Mouse (Mus musculus): Measurements from ENCODE around the gene Map7d1.

Gene Map7d1

GRCm38 (mm10) chr4:126202303-126203181 lies 53.6 kb downstream of the Map7d1 start, which contains the start of gene Thrap3:
TSS of gene Thrap3 (minus strand) at chr4:126202760.
- peak; percentile 98 for DNase-seq (ENCODE audit: low spot score)

- DNase-seq (ENCODE audit: low spot score) = no peak
Measured at GRCm38 (mm10) chr4:126201514-126202302, 54.4 kb downstream of the Map7d1 start.

GRCm38 (mm10) chr4:126200656-126201055 lies 55.5 kb downstream of the Map7d1 start:
- DNase-seq (ENCODE audit: low spot score) = no peak

- no peak for DNase-seq (ENCODE audit: low spot score)
Measured at GRCm38 (mm10) chr4:126200036-126200435, 56.1 kb downstream of the Map7d1 start.

GRCm38 (mm10) chr4:126199556-126199955 lies 56.6 kb downstream of the Map7d1 start:
- DNase-seq (ENCODE audit: low spot score) = no peak

- no peak for DNase-seq (ENCODE audit: low spot score)
Measured at GRCm38 (mm10) chr4:126197485-126197884, 58.7 kb downstream of the Map7d1 start.

- DNase-seq (ENCODE audit: low spot score) = no peak
Measured at GRCm38 (mm10) chr4:126194916-126195315, 61.2 kb downstream of the Map7d1 start.

GRCm38 (mm10) chr4:126194216-126194615 lies 61.9 kb downstream of the Map7d1 start:
- DNase-seq (ENCODE audit: low spot score) = no peak

GRCm38 (mm10) chr4:126190636-126191035 lies 65.5 kb downstream of the Map7d1 start:
- DNase-seq (ENCODE audit: low spot score) = no peak

GRCm38 (mm10) chr4:126187096-126187495 lies 69.0 kb downstream of the Map7d1 start:
- DNase-seq (ENCODE audit: low spot score) = no peak

- no peak for DNase-seq (ENCODE audit: low spot score)
Measured at GRCm38 (mm10) chr4:126183034-126183433, 73.1 kb downstream of the Map7d1 start.

Measured in left cerebral cortex, adult 11 months (tissue).